8 mouse cellular contexts compared by ENCODE assay signal in the genomic region with DNA sequence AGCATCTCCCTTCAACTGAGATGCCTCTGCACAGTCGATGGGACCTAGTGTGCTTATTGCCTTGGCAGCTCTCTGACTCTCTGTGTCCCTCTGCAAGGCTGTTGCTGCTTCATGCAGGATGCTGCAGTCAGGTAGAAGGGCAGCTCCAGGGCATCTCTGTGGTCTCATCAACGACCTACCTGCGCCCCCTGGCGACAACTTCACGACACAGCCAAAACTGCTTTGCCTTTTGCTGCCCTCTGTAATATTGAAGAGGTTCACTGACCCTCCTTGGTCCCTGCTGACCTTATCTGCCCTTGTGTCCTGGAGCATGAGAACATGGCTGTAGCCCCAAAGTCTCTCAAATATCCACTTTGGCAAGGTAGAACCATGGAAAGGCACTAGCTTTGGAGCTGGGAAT.
A peak's percentile ranks its signal among the peaks of the same experiment; 100 is the strongest.
DNase-seq lines count a peak whose midpoint lies in the region; ATAC-seq and TF ChIP-seq lines count a peak whose summit lies in the region.

No protein-coding gene starts in this region.

- peak; percentile 54; the same call in 1 of the 2 replicates for ATAC-seq in forebrain, embryonic 16.5 days
- ATAC-seq in midbrain, embryonic 13.5 days = peak; percentile 77
- no peak for ATAC-seq in activated CD4-positive, CD25-positive, alpha-beta regulatory T cell, adult 4 months

- no peak overlapping the region for H3K4me2 ChIP-seq in forebrain, embryonic 16.5 days (ENCODE audit: low read length)
- H3K4me2 ChIP-seq in midbrain, embryonic 13.5 days (replicated peaks) = no peak overlapping the region

- intact Hi-C loops in gastrocnemius, adult 2 months (cut with DNase I) = no loop called here
- intact Hi-C loops in gastrocnemius, postnatal 14 days (cut with DNase I; ENCODE audit: low total_unique reads) = no loop called here

- H3K4me1 ChIP-seq in forebrain, embryonic 16.5 days (replicated peaks; ENCODE audit: control insufficient read depth, insufficient read depth, low read length) = no peaks in the 10 kb centered on the region
- H3K4me1 ChIP-seq in midbrain, embryonic 13.5 days (replicated peaks) = no peaks in the 10 kb centered on the region

- H3K9ac ChIP-seq in forebrain, embryonic 16.5 days (replicated peaks; ENCODE audit: low read depth, low read length) = no peak overlapping the region
- H3K9ac ChIP-seq in midbrain, embryonic 13.5 days (replicated peaks) = no peak overlapping the region

- TF ChIP-seq CTCF in gastrocnemius, adult 2 months (IDR thresholded peaks at IDR 0.05) = peak; percentile 22; the same call in 1 of the 2 replicates
- TF ChIP-seq CTCF in C2C12 (IDR thresholded peaks at IDR 0.05; ENCODE audit: control insufficient read depth, insufficient read depth, insufficient read length) = peak; percentile 40

- no peak overlapping the region for H3ac ChIP-seq in C2C12 (ENCODE audit: control insufficient read depth, insufficient read length, low read depth)

- H3K36me3 ChIP-seq in C2C12 (ENCODE audit: control insufficient read depth, insufficient read depth) = no peaks in the 10 kb centered on the region
- no peaks in the 10 kb centered on the region for H3K36me3 ChIP-seq in forebrain, embryonic 16.5 days (ENCODE audit: control insufficient read depth, insufficient read depth)
- H3K36me3 ChIP-seq in midbrain, embryonic 13.5 days = no peaks in the 10 kb centered on the region

- 2% methylated on average over 5 of the region's 5 CpGs for WGBS in forebrain, embryonic 16.5 days
- 8% methylated on average over 5 of the region's 5 CpGs for WGBS in midbrain, embryonic 13.5 days

- no peak overlapping the region for H3K27ac ChIP-seq in gastrocnemius, adult 2 months
- H3K27ac ChIP-seq in forebrain, embryonic 16.5 days (ENCODE audit: low read length) = no peak overlapping the region
- no peak overlapping the region for H3K27ac ChIP-seq in midbrain, embryonic 13.5 days

- H3K79me3 ChIP-seq in C2C12 (ENCODE audit: low read depth) = no peaks in the 10 kb centered on the region

- H3K9me3 ChIP-seq in forebrain, embryonic 16.5 days (ENCODE audit: control insufficient read depth, low read length) = no peaks in the 10 kb centered on the region
- no peaks in the 10 kb centered on the region for H3K9me3 ChIP-seq in midbrain, embryonic 13.5 days

- no peak for DNase-seq in gastrocnemius, adult 2 months
- no peak for DNase-seq in gastrocnemius, postnatal 14 days
- peak; percentile 39 to 42 for DNase-seq in cerebellum, adult 18-20 months
- peak; percentile 7 for DNase-seq in layer of hippocampus, adult 9-10 months (ENCODE audit: low spot score)

- H3K27me3 ChIP-seq in C2C12 (ENCODE audit: control insufficient read depth, insufficient read depth, insufficient read length) = no peaks in the 10 kb centered on the region
- no peaks in the 10 kb centered on the region for H3K27me3 ChIP-seq in forebrain, embryonic 16.5 days (replicated peaks; ENCODE audit: control insufficient read depth, insufficient read depth, low read length)
- H3K27me3 ChIP-seq in midbrain, embryonic 13.5 days = no peaks in the 10 kb centered on the region

- H3K4me3 ChIP-seq in gastrocnemius, adult 2 months = no peak overlapping the region
- H3K4me3 ChIP-seq in C2C12 (ENCODE audit: insufficient read depth, poor library complexity, severe bottlenecking) = no peak overlapping the region
- H3K4me3 ChIP-seq in forebrain, embryonic 16.5 days (replicated peaks; ENCODE audit: low read length) = no peak overlapping the region
- no peak overlapping the region for H3K4me3 ChIP-seq in midbrain, embryonic 13.5 days (replicated peaks)

- H3K79me2 ChIP-seq in C2C12 (ENCODE audit: control insufficient read depth, insufficient read depth) = no peaks in the 10 kb centered on the region

TF ChIP-seq in C2C12, 6 proteins besides CTCF, POLR2A, EP300 and RAD21:
- TF ChIP-seq USF1 (IDR thresholded peaks at IDR 0.05; ENCODE audit: low read depth) = no peak
- TF ChIP-seq MYOG (IDR thresholded peaks at IDR 0.05; ENCODE audit: control insufficient read depth, extremely low read depth, insufficient read length) = no peak
- no peak for TF ChIP-seq FOSL1 (IDR thresholded peaks at IDR 0.05; ENCODE audit: insufficient read depth, low read length, poor library complexity, severe bottlenecking)
- no peak for TF ChIP-seq MYOD1 (IDR thresholded peaks at IDR 0.05; ENCODE audit: control insufficient read depth, insufficient read length, low read depth)
- TF ChIP-seq CEBPB (IDR thresholded peaks at IDR 0.05; ENCODE audit: low read depth) = no peak
- no peak for TF ChIP-seq MAX (IDR thresholded peaks at IDR 0.05)

Comparison
In these comparisons a context has a peak if more than half of its experiments do, and no peak if none do; other contexts are left out.
1. DNase-seq: peak in cerebellum, adult 18-20 months (2 of 2) and layer of hippocampus, adult 9-10 months (single experiment); none in gastrocnemius, adult 2 months (single experiment) and gastrocnemius, postnatal 14 days (single experiment).